Mouse (Mus musculus) CD8-positive naive resting alpha-beta T cell, adult 2 months (primary cell): ENCODE measurements around the gene Ninj2.
A peak's percentile ranks its signal among the peaks of the same experiment; 100 is the strongest.

Experiments
- DNase-seq, 2 experiments: peaks; one replicate each; pipeline ENCODE4 v3.0.0; 2022; ENCODE audit warnings: low read depth in 2 of 2, low spot score in 2 of 2

Ninj2 gene

DNA sequence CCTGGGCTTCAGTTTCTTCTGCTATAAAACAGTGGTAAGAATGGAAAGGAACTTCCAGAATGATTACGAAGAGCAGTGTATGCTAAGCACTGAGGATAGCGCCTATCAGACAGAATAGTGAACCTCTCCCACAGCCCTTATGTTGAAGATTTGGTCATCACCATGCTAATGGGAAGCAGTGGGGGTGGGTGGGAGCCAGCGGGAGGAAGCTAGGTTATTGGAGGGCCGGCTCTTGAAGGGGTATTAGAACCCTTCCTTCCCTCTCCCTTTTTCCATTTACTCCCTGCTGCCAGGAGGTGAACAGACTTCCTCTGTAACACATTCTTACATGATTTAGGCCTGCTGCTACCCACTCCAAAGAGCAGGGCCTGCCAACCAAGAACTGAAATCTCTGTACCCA is 1.2 kb upstream of the Ninj2 start:
- DNase-seq = no peak

GRCm38 (mm10) chr6:120094091-120094776 is 1.1 kb downstream of the Ninj2 start:
- no peak for DNase-seq

GRCm38 (mm10) chr6:120095096-120095495 is 1.9 kb downstream of the Ninj2 start:
- no peak for DNase-seq

DNA sequence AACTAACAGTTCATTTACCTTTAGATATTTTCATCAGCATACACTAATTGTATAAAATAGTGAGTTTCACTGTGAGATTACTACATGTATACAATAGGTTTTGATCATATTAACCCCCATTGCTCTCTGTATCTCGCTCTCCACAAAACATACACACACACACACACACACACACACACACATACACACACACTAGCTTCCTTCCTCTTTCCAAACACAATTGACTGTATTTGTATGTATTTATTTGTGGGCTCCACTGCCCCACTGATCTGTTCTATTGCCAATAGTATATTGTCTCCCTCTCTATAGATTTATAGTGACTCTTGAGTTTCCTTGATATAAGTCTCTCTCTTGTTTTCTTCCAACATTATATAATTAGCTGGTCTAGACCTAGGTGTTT is 2.4 kb downstream of the Ninj2 start:
- DNase-seq = no peak

GRCm38 (mm10) chr6:120099392-120099791 is 6.2 kb downstream of the Ninj2 start:
- no peak for DNase-seq

- DNase-seq = no peak
Observed at GRCm38 (mm10) chr6:120101221-120101620, 8.1 kb downstream of the Ninj2 start.

GRCm38 (mm10) chr6:120101996-120102395 is 8.8 kb downstream of the Ninj2 start:
- no peak for DNase-seq

DNA sequence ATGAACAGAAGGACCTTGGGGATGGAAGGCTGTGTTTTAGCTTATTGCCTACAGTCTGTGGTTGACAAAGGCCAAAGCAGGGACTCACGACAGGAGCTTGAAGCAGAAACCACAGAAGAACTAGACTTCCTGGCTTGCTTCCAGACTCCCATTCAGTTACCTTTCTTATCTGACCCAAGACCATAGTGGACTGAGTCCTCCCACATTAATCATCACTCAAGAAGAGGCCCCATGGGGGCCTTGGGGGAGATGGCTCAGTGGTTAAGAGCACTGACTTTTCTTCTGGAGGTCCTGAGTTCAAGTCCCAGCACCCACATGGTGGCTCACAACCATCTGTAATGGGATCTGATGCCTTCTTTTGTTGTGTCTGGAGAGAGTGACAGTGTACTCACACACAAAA is 10.0 kb downstream of the Ninj2 start:
- DNase-seq = no peak

- DNase-seq = no peak
Observed at GRCm38 (mm10) chr6:120105055-120105454, 11.9 kb downstream of the Ninj2 start.

GRCm38 (mm10) chr6:120107586-120107985 is 14.4 kb downstream of the Ninj2 start:
- no peak for DNase-seq

DNA sequence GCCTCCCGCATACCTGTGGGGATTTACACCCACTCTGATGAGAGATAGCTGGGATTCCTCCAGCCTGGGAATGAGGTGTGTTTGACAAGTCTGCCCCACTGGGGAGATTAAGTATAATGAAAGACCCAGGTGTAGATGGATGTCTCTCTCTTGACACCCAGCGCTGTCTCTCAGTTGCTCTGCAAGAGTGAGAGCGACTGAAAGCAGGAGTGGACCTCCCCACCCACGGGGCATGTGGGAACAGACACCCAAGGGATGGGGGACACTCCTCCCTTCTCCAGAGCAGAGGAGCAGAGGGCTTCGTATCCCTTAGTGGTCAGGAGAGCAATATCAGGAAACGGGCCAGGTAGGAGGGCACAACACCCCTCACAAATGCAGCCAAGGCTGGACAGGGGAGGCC is 14.9 kb downstream of the Ninj2 start:
- no peak for DNase-seq

DNA sequence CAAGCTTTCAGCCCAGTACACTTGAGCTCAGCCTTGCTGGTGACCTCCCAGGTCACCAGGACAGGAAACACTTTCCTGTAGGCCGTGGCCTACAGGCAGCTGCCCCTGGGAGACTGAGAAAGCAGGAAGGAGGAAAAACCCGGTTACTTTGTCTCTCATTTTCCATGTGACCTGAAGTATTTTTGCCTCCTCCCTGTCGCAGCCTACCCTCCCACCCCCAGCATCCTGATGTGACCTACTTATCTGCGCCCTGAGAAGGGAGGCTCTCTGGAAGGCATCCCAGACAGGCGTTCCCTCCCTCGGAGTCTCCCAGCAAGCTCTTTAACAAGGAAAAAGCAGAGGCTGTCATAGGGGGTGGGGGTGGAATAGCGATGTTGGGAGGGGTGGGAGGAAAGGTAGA is 16.0 kb downstream of the Ninj2 start:
- no peak for DNase-seq

DNA sequence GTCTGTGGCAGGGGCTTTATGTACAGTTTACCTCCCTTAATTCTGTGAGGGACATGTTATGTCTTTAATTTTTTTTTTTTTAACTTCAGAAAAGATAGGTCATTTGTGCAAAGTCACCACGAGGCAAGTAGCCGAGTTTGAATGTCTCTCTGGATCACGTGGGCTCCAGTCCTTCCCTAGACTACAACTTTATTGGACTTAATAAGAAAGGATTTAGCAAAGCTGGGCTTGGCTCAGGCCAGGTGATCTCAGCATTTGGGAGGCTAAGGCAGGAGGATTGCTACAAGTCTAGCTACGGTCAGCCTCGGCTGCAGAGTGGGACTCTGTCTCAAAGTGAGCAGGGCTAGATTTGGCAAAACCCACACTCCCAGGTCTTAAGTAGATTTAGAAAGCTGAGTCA is 16.8 kb downstream of the Ninj2 start:
- DNase-seq = no peak

DNA sequence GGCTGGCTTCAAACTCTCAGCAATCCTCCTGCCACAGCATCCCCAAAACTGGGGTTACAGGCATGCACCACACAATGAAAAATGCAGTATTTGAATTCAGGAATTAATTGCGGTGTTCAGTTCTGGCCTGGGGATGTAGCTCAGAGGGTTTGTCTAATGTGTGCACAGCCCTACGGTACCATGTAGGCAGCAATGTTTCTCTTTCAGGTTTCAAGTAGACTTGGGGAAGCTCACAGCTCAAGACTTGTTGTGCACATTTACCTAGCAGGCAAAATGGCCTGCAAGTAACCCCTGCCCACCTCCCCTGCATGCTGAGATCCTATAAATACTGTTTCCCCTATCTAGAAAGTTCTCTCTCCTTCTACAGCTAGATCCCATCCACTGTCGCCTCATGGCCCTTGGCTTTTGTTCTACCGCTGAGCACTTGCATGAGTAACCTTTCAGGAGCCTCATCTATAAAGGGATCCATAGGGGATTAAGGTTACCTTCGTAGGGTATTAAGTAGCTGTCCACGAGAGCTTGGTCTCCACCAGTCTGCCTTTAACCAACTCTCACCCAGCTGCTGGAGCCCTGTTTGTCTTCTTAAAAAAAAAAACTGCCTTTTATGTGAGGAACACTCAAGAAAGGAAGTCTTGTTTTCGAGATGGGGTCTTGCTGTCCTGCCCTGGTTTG is 17.7 kb downstream of the Ninj2 start:
- DNase-seq = no peak

DNA sequence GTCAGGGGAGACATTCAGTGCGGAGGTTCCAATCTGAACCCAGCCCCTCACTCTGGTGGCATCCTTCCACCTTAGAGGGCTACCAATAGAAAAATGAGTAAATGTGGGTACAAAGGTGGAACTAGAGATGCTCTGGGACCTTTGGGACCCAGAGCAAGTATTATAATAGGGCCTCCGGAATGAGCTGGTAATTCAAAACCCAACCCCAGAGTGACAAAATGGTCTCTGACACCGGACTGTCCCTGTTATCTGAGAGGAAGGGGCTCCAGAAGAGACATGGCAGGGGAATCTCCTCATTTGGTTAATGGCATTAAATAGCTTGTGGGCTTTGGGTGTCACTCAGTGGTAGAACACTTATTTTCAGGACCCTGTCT is 18.2 kb downstream of the Ninj2 start:
- DNase-seq = no peak

GRCm38 (mm10) chr6:120111984-120112803 is 19.0 kb downstream of the Ninj2 start:
- DNase-seq = peak; percentile 34 to 38

DNA sequence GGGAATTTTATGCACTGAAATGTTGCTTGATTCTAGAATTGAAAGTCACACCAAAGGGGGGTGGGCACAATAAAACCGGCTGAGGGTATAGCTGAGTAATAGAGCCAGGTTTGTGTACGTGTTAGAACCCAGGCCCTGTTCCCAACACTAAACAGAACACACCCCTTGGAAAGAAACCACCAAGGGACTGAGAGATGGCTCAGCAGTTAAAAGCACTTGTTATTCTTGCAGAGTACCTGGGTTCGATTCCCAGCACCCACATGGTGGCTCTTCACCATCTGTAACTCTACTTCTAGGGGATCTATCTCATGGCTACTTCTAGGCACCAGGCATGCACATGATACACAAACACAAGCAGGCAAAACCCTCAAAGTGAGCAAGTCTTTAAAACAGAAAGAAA is 20.7 kb downstream of the Ninj2 start:
- DNase-seq = no peak

GRCm38 (mm10) chr6:120114271-120114670 is 21.1 kb downstream of the Ninj2 start:
- DNase-seq = no peak

DNA sequence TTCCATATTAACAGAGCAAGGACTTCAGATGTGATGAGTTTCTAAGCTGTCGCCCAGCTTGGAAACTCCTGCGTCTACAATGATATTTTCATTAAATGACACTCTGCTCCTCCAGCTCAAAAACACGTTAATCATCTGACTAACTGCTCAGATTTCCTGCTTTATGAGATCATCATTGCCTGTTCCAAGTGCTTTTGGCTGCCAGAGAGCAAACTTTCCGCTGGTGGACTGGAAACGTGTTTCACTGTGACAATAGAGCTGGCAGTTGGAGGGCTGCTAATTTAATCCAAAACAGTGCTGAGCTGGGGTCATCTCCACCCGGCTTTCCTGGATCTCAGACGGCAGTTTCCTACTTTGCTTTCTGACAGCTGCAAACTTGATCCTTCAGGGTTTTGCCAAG is 21.5 kb downstream of the Ninj2 start:
- DNase-seq = no peak

GRCm38 (mm10) chr6:120115443-120115842 is 22.3 kb downstream of the Ninj2 start:
- no peak for DNase-seq

- DNase-seq = no peak
Observed at GRCm38 (mm10) chr6:120119824-120120223, 26.7 kb downstream of the Ninj2 start.

DNA sequence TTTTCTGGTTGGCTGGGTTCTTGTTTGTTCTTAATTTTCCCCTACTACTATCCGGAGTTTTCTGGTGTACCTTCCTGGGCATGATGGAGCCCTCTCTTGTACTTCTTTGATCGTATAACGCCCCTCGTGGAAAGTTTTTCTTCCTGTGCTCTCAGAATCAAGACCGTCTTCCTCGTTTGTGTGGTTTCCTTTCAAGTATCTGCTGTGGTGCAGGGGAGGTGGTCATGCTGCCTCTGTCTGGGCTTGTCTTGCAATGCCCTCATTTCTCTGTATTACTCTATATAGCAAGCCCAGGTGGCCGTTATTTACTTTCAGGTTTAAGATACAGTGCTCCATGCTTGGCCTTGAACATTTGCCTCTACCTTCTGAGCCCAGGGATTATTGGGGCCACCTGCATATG is 31.5 kb downstream of the Ninj2 start:
- peak; percentile 31 to 37 for DNase-seq
